Mouse (Mus musculus): ENCODE data around the gene Gm13289.
"Not testable (repeated sequence)": the region's sequence is repeated elsewhere in the genome, so short reads cannot be mapped to it uniquely, and the experiment has no call there.

The Gm13289 gene

DNA sequence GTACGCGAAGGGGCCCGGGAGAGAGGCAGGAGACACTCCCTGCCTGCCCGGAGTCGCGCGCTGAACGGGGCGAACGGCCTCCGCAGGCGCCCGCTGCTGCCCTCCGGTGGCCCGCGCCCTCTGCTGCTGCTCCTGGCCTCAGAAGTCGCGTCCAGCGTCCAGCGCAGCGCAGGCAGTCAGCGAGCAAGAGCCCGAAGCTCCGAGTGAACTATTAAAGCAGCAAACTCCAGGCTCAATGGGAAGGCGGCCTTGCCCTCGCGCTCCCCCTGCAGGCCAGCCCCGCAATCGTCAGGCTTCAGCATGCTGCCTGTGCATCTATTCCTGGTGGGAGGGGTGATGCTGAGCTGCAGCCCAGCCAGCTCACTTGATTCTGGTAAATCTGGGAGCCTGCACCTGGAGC lies at the start of gene Gm13289:
Gene Gm13289, plus strand, starts transcription at position 301 of the 400 bp plus-strand sequence.
- DNase-seq (ENCODE audit: extremely low spot score, low spot score): not testable (repeated sequence)

DNA sequence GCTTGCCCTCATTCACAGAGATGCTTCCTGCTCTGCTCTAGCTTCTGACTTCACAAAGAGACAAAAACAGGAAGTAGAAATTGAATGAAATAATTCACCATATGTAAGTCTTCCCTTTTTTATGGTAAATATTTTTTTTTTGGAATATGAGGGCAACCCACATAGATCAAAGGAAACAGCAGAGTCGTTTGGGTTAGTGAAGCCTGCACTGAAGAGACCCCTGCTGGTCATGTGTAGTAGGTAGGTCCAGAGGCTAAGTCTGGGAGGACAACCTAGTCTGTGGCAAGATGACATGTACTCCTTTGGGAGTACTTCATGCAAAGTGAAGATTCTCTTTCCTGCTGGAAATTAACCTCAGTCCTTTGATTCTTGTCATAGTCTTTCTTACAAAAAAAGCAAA lies 49.4 kb upstream of the Gm13289 start:
- DNase-seq (ENCODE audit: extremely low spot score, low spot score): no peak

DNA sequence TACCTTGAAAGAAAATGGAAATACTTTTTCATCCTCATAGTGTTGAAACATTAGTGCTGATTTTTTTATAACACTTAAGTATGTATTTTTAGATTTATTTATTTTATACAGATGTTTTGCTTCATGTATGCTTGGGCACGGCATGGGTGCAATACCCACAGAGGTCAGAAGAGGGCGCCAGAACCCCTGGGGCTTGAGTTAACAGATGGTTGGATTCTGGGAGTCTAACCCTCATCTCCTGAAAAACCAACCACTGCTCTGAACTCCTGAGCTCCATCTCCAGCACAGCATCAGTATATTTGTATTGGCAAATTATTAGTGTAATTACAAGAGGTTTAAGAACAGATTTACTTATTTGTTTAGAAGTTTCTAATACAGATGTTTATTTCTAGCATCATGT lies 38.2 kb upstream of the Gm13289 start:
- DNase-seq (ENCODE audit: extremely low spot score, low spot score): peak; percentile 83

DNA sequence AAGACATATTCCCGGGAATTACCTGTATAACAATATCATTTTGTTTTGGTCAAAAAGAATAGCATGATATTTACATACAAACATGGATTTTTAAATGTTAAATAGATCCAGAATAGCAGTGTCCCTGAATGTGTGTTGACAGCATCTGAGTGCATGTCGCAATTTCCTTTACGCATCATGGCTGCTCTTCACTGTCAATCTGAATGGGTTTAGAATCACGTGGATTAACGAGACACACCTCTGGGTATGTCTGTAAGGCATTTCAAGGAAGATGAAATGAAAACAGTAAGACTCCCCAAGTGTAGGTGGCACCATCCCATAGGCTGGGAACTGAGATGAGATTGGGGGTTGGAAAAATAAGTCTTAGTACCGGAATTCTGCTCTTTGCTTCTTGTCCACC lies 37.7 kb upstream of the Gm13289 start:
- no peak for DNase-seq (ENCODE audit: extremely low spot score, low spot score)

DNA sequence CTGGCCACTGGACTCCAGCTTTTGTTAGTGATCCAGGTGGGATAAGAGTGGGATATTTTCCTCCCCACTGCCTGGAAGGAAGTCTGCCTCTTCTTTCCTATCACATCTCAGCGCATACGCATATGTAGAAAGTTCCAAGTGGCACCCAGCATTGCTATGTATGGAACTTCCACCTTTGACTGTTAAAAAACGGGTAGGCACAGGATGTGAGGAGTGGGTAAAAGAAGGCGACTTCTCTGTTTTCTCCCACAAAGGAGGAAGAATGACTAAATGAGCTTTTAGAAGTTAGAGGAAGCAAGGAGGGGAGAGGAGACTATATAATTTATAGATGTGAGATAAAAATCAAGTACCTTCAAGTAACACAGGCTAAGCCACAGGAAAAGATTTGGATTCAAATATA lies 35.3 kb upstream of the Gm13289 start:
- DNase-seq (ENCODE audit: extremely low spot score, low spot score): no peak

DNA sequence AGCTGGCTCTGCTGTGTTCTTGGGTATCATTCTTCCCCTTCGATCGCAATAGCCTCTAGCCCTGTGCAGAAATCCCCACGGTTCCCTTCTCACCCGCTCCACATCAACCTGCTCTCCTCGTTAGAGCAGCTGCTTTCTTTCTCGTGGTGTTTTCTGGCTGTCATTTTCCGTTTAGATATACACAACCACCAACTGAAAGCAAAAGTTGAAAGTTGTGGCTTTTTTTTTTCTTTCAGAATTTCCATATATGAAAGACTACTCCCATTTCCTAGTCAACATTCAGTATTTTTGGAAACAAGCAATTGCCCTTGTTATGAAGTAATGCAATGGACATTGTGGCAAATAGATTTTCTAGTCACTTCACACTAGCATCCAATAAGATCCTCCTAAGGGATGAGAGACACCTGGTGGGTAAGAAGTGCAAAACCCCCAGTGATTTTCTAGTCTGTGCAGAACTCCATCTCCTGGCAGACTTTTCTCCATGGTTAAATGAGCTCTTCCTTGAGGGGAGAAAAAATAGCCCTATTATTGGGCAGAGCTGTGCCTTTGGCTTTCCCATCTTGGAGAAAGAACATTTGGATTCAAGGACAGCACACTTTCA lies 33.9 kb upstream of the Gm13289 start:
- no peak for DNase-seq (ENCODE audit: extremely low spot score, low spot score)

DNA sequence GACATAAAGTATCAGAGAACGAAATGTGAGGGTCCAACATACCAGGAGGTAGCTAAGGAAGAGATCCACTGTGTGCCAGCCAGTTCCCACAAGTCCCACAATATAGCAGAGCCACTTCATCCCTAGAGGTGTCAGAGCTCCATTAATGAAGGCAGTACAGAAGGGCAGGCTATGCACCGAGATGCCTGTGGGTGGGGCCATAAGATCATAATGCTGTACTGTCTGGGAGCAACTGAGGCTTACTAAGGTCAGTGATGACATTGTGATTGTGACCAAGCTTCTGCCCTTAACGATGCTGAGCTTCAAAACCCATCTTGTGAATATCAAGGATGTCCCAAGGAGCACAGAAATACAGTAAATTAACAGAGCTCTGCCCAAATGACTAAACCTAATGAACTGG lies 32.5 kb upstream of the Gm13289 start:
- no peak for DNase-seq (ENCODE audit: extremely low spot score, low spot score)

DNA sequence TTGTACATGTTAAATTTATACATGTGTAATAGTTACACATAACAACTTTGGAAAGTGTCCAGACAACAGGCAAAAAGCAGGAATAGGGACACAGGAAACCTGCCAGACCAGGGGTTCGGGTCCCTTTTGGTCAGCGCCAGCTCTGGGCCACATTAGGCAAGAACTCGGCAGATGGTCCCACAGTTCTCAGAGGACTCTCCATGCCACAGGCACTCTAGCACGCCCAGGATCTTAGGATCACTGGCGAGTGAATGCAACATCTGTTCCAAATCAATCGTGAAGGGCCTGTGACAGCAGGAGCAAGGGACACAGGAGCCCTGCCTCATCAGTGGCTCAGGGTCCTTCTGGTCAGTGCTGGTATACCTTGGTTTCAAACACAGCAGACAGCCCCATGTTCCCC lies 26.8 kb upstream of the Gm13289 start:
- no peak for DNase-seq (ENCODE audit: extremely low spot score, low spot score)

DNA sequence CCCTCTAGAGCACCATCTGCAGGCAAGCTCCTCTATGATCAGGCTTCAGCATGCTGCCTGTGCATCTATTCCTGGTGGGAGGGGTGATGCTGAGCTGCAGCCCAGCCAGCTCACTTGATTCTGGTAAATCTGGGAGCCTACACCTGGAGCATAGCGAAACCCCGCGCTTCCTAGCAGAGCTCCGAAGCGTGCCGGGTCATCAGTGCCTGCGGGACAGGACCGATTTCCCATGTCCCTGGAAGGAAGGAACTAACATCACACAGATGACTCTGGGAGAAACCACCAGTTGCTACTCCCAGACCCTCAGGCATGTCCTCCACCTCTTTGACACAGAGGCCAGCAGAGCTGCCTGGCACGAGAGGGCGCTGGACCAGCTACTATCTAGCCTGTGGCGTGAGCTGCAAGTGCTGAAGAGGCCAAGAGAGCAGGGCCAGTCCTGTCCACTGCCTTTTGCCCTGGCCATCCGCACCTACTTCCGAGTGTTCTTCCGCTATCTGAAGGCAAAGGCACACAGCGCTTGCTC lies 21.8 kb upstream of the Gm13289 start, which contains the start of gene Gm13271:
Gene Gm13271, plus strand, starts transcription at position 51 of the 523 bp plus-strand sequence.
- not testable (repeated sequence) for DNase-seq (ENCODE audit: extremely low spot score, low spot score)

DNA sequence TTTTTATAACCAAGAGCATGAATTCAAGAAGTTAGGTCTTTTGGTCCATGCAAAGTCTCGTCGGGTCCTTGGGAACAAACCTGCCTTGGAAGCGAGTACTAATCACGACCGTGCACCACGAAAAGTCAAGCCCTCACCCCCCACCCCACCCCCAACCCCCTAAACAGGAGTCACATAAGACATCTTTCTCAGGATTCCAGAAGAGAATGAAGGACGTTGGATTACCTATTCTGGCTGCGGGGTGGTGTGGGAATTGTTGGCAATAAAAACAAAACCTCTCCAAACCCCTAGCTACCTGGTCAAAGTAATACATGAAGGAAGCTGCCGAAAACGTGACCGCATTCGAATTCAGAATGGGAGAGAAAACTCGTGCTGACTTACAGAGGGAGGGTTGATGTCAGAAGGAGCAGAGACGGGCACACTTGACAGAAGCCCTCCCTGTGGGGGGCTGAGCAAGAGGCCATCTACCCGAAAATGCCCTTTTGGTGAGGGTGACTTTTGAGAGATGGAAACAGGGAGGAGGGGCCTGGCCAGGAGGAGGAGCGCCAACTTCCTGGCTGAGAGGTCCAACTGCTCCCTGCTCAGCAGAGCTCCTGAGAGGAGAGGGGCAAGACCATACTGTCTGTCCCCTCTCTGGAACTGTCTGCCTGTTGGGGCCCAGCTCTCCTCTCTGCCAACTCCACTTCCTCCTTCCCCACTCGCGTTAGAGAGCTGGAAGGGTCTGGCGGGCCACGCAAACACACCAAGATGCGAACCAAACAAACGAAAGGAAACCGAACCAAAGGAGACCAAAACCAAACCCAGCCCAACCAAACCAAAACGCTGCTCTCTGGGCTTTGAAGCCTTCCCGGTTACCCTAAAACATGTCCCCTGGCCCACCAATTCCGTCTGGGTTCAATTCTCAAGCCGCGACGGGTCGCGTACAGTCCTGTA lies 19.9 kb upstream of the Gm13289 start:
- peak; percentile 65 for DNase-seq (ENCODE audit: extremely low spot score, low spot score)

DNA sequence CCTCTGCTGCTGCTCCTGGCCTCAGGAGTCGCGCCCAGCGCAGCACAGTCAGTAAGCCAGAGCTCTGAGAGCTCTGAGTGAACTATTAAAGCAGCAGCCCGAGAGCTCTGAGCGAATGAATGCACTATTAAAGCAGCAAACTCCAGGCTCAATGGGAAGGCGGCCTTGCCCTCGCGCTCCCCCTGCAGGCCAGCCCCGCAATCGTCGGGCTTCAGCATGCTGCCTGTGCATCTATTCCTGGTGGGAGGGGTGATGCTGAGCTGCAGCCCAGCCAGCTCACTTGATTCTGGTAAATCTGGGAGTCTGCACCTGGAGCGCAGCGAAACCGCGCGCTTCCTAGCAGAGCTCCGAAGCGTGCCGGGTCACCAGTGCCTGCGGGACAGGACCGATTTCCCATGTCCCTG lies 19.1 kb upstream of the Gm13289 start:
- peak; percentile 83 for DNase-seq (ENCODE audit: extremely low spot score, low spot score)

DNA sequence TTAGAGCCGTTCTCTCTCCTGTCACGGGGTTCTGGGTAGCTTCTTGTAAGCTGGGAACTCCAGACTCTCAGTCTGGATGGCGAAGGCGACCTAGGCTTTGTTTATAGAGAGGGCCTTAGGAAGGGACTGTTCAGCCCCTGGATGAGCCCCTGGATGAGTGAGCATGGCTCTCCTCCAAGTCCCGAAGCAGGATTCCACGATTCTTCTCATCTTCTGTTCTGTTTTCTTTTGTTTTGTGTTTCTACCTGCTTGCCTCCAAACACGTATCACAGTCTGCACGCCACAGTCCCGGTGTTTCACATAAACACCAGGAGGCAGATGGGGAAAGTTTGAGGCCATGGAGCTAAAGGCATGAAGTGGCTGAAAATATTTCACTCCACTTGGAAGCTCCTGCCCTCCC lies 18.0 kb upstream of the Gm13289 start:
- not testable (repeated sequence) for DNase-seq (ENCODE audit: extremely low spot score, low spot score)

DNA sequence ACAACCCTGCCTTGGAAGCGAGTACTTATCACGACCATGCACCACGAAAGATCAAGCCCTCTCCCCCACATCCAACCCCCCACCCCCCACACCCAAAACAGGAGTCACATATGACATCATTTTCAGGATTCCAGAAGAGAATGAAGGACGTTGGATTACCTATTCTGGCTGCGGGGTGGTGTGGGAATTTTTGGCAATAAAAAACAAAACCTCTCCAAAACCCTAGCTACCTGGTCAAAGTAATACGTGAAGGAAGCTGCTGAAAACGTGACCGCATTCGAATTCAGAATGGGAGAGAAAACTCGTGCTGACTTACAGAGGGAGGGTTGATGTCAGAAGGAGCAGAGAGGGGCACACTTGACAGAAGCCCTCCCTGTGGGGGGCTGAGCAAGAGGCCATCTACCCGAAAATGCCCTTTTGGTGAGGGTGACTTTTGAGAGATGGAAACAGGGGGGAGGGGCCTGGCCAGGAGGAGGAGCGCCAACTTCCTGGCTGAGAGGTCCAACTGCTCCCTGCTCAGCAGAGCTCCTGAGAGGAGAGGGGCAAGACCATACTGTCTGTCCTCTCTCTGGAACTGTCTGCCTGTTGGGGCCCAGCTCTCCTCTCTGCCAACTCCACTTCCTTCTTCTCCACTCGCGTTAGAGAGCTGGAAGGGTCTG lies 17.0 kb upstream of the Gm13289 start, which contains the start of gene Gm13283:
Gene Gm13283, plus strand, starts transcription at position 510 of the 659 bp plus-strand sequence.
- not testable (repeated sequence) for DNase-seq (ENCODE audit: extremely low spot score, low spot score)

DNA sequence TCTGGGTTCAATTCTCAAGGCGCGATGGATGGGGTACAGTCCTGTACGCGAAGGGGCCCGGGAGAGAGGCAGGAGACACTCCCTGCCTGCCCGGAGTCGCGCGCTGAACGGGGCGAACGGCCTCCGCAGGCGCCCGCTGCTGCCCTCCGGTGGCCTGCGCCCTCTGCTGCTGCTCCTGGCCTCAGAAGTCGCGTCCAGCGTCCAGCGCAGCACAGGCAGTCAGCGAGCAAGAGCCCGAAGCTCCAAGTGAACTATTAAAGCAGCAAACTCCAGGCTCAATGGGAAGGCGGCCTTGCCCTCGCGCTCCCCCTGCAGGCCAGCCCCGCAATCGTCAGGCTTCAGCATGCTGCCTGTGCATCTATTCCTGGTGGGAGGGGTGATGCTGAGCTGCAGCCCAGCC lies 16.3 kb upstream of the Gm13289 start:
- DNase-seq (ENCODE audit: extremely low spot score, low spot score): peak; percentile 57

DNA sequence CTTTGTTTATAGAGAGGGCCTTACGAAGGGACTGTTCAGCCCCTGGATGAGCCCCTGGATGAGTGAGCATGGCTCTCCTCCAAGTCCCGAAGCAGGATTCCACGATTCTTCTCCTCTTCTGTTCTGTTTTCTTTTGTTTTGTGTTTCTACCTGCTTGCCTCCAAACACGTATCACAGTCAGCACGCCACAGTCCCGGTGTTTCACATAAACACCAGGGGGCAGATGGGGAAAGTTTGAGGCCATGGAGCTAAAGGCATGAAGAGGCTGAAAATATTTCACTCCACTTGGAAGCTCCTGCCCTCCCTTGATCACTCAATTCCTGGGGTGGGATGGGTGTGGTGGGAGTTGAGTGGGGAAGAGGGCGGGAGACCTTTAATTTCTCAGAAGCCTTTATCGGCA lies 14.9 kb upstream of the Gm13289 start:
- DNase-seq (ENCODE audit: extremely low spot score, low spot score): not testable (repeated sequence)

DNA sequence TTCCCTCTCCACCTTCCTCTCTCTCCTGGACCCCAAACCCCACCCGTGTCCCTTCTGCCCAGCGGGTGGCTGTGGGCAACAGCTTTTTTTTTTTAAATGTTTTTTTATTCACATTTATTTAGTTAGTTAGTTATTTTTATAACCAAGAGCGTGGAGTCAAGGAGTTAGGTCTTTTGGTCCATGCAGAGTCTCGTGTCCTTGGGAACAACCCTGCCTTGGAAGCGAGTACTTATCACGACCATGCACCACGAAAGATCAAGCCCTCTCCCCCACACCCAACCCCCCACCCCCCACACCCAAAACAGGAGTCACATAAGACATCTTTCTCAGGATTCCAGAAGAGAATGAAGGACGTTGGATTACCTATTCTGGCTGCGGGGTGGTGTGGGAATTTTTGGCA lies 14.4 kb upstream of the Gm13289 start:
- DNase-seq (ENCODE audit: extremely low spot score, low spot score): not testable (repeated sequence)

DNA sequence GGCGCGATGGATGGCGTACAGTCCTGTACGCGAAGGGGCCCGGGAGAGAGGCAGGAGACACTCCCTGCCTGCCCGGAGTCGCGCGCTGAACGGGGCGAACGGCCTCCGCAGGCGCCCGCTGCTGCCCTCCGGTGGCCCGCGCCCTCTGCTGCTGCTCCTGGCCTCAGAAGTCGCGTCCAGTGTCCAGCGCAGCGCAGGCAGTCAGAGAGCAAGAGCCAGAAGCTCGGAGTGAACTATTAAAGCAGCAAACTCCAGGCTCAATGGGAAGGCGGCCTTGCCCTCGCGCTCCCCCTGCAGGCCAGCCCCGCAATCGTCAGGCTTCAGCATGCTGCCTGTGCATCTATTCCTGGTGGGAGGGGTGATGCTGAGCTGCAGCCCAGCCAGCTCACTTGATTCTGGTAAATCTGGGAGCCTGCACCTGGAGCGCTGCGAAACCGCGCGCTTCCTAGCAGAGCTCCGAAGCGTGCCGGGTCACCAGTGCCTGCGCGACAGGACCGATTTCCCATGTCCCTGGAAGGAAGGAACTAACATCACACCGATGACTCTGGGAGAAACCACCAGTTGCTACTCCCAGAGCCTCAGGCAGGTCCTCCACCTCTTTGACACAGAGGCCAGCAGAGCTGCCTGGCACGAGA lies 13.2 kb upstream of the Gm13289 start:
- peak; percentile 63 for DNase-seq (ENCODE audit: extremely low spot score, low spot score)

DNA sequence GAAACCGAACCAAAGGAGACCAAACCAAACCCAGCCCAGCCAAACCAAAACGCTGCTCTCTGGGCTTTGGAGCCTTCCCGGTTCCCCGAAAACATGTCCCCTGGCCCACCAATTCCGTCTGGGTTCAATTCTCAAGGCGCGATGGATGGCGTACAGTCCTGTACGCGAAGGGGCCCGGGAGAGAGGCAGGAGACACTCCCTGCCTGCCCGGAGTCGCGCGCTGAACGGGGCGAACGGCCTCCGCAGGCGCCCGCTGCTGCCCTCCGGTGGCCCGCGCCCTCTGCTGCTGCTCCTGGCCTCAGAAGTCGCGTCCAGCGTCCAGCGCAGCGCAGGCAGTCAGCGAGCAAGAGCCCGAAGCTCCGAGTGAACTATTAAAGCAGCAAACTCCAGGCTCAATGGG lies 3.2 kb upstream of the Gm13289 start, which contains the start of gene Gm13290:
Gene Gm13290, plus strand, starts transcription at position 301 of the 400 bp plus-strand sequence.
- DNase-seq (ENCODE audit: extremely low spot score, low spot score): not testable (repeated sequence)

DNA sequence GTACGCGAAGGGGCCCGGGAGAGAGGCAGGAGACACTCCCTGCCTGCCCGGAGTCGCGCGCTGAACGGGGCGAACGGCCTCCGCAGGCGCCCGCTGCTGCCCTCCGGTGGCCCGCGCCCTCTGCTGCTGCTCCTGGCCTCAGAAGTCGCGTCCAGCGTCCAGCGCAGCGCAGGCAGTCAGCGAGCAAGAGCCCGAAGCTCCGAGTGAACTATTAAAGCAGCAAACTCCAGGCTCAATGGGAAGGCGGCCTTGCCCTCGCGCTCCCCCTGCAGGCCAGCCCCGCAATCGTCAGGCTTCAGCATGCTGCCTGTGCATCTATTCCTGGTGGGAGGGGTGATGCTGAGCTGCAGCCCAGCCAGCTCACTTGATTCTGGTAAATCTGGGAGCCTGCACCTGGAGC lies 2.8 kb downstream of the Gm13289 start, which contains the start of gene Gm13272:
Gene Gm13272, plus strand, starts transcription at position 301 of the 400 bp plus-strand sequence.
- DNase-seq (ENCODE audit: extremely low spot score, low spot score): not testable (repeated sequence)

DNA sequence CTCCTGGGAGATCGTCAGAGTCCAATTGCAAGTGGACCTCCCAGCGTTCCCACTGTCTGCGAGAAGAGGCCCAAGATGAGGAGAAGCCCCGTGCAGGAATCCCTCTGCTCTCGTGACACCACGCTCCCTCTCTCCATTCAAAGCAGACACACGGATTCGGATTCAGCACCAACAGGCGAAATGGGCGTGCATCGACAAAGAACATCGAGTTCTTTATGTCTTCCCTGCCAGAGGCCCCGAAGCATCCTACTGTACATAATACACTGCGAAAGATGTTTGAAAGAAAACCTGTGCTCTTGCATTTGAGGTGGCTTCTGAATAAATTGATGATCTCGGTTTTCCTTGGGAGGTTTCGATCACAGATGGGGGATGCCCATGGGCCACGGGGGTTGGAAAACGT lies 3.6 kb downstream of the Gm13289 start:
- not testable (repeated sequence) for DNase-seq (ENCODE audit: extremely low spot score, low spot score)

DNA sequence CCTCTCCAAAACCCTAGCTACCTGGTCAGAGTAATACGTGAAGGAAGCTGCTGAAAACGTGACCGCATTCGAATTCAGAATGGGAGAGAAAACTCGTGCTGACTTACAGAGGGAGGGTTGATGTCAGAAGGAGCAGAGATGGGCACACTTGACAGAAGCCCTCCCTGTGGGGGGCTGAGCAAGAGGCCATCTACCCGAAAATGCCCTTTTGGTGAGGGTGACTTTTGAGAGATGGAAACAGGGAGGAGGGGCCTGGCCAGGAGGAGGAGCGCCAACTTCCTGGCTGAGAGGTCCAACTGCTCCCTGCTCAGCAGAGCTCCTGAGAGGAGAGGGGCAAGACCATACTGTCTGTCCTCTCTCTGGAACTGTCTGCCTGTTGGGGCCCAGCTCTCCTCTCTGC lies 5.1 kb downstream of the Gm13289 start, which contains the start of gene Ifnz:
Gene Ifnz, plus strand, starts transcription at position 301 of the 400 bp plus-strand sequence.
- DNase-seq (ENCODE audit: extremely low spot score, low spot score): not testable (repeated sequence)

Measured in neural tube, embryonic 10.5 days (tissue).